Mouse (Mus musculus): ENCODE data around the gene Ubac2.

The Ubac2 gene

GRCm38 (mm10) chr14:121894511-121895135 is 16.2 kb downstream of the Ubac2 start:
- no peak for DNase-seq (ENCODE audit: low read depth, low spot score)

DNA sequence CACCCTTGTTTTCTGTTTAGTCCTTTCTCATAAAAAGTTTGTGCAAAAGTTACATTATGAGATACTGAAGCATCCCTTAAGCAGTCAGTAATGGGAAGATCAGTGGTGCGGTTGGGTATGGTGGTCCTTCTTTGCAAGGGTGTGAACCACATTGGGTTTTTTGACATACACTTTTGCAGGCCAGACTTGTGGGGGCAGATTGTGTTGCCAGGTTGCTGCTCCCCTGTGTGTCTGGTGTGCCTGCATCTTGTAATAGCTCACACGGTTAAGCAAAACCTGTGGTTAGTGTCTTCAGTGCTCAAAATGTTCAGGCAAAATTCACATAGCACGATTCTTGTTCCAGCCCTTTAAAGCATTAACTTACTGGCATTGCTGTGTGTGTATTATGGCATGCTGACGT is 16.9 kb downstream of the Ubac2 start:
- DNase-seq (ENCODE audit: low read depth, low spot score) = no peak

DNA sequence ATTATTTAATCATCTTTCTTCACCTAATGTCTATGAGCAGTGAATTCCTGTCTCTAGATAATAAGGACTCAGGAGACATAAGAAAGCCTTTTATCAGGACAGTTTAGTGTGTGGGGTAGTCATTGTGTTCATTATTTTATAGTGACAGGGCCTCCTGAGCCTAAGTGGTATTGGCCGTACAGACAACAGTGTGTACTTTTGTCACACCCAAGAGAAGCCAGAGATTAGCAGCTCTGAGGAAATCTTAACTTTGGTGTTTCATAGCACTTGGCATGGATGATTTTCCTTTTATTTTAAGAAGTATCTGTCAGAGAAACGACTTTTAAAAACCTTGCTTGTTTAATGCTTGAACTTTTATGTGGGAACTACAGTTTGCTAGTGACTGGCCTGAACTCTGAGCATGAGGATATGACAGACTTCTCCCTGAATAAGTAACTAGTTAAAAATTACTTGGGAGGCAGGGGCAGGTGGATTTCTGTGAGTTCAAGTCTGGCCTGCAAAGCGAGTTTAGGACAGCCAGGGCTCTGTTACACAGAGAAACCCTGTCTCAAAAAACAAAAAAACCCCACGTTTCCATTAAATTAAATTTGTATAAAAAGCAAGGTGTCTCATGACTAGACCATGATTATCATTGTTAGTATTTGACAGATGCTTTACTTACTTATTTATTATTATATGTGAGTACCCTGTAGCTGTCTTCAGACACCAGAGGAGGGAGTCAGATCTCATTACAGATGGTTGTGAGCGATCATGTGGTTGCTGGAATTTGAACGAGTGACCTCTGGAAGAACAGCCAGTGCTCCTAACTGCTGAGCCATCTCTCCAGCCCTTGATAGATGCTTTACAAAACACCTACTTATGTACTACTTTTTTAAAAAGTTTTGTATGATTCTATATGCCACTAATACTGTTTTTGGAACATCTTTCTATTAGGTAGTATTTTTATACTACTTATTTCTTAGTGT is 18.0 kb downstream of the Ubac2 start:
- DNase-seq (ENCODE audit: low read depth, low spot score) = no peak

DNA sequence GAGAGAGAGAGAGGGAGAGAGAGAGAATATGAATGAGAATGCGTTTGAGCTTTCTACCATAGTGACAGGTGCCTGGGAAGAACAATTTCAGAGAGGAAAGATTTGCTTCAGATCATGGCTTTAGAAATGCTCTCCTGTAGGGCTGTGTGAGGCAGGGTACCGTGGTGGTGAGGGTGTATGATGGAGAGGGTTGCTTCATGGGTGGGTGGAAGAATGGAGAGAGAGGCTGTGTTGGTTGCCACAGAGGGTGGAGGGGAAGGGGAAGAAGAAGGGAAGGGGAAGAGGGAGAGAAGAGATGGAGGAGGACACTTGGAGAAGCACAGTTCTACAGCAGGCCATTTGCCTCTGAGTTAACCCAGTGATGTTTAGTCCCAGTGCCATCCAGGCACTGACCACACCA is 19.4 kb downstream of the Ubac2 start:
- DNase-seq (ENCODE audit: low read depth, low spot score) = no peak

GRCm38 (mm10) chr14:121898509-121898908 is 20.1 kb downstream of the Ubac2 start:
- DNase-seq (ENCODE audit: low read depth, low spot score) = no peak

DNA sequence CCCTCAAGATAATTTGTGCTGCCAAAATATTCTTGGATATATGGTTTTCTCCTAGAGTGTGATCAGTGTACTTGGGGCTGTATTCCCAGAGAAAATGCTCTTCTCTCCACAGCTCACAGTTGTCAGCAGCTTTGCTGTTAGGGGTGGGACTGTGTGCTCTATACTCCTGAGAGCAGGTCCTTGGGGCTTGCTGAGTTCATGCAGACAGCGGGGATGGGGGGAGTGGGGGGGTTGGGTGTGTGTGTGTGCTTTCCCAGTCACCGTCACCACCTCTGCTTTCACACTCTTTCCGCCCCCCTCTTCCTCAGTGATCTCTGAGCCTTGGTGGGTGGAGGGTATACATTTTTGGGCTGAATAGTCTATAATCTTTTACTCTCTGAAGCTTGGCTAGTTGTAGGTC is 20.7 kb downstream of the Ubac2 start:
- no peak for DNase-seq (ENCODE audit: low read depth, low spot score)

- no peak for DNase-seq (ENCODE audit: low read depth, low spot score)
Measured at GRCm38 (mm10) chr14:121901511-121901910, 23.1 kb downstream of the Ubac2 start.

DNA sequence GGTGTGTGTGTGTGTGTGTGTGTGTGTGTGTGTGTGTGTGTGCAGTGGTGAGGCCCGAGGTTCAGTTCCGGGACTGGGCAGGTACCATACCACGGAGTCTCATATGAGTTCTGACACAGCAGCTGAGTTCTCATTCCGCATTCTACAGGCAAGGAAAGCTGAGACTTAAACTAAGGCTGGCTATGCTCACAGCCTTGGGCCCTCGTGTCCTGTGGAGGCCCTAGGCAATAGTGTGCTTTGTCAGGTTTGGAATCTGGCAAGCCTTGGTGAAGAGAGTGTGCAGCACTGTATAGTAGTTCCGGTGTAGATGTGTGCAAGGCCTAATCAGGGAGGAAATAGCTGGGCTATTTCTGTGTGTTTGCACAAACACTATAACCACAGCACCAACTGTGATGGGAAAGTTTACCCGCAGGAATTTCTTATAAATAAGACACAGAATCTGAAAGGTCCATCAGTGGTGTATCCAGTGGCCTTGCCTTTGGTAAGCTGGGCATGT is 25.0 kb downstream of the Ubac2 start:
- no peak for DNase-seq (ENCODE audit: low read depth, low spot score)

- DNase-seq (ENCODE audit: low read depth, low spot score) = no peak
Measured at GRCm38 (mm10) chr14:121904754-121905153, 26.3 kb downstream of the Ubac2 start.

GRCm38 (mm10) chr14:121906341-121906991 is 28.0 kb downstream of the Ubac2 start:
- DNase-seq (ENCODE audit: low read depth, low spot score) = no peak

DNA sequence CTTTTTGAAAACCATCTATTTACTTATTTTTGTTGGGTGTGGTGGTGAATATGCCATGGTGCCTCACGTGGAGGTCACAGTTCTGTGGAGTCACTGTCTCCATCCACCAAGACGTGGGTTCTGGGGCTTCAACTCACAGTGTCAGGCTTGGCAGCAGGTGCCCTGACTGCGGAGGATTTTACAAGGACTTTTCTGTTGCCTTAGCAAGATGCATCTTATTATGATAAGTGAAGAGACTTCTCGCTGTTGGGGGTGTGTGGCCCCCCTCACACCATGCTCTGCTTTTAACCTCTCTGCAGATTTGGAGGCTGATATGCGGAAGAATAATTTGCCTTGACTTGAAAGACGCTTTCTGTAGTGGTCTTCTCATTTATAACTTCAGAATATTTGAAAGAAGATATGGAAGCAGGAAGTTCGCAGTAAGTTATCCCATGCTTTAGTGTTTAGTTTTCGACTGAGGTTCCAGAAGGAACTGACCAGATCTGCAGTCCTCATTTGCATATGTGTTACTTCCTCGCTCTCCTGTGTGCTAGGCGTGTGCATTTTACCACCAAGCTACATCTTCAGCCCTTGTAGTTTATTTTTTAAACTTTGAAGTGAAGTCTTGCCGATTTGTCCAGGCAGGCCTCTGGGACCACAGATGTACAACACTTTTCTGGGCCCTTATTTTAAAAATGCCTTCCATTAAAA is 28.7 kb downstream of the Ubac2 start:
- no peak for DNase-seq (ENCODE audit: low read depth, low spot score)

DNA sequence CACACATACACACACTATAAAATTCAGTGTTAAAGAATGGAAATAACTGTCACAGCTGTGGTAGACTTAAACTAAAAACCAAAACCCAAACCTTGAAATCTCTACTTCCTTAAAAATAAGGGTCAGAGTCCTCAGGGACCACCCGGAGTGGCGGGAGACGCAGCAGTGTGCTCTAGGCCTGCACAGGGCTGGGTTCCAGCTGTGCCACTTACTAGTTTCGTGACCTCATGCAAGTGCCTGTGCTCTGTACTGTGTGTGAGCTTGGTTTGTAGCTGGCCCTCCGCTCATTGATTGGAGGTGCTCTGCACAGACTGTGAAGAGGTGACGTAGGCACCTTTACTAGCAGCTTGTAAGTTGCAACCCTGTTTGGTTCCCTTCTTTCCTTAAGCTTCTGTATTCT is 31.4 kb downstream of the Ubac2 start:
- no peak for DNase-seq (ENCODE audit: low read depth, low spot score)

- no peak for DNase-seq (ENCODE audit: low read depth, low spot score)
Measured at GRCm38 (mm10) chr14:121912501-121912900, 34.1 kb downstream of the Ubac2 start.

DNA sequence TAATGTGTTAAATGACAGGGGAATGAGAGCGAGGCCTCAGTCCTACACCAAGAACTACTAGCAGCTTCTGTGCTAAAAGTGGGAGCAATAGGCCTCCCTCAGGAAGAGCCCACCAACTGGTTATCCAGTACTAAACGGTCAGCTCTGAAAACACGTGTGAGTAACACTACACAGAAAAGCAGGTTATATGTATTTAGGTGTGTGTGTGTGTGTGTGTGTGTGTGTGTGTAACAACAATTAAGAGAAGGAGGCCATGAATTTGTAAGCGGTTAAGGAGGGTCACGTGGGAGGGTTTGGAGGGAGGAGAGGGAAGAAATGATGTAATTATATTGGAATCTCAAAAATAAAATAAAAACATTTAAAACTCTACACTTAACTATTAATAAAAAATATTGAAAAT is 36.7 kb downstream of the Ubac2 start:
- DNase-seq (ENCODE audit: low read depth, low spot score) = no peak

DNA sequence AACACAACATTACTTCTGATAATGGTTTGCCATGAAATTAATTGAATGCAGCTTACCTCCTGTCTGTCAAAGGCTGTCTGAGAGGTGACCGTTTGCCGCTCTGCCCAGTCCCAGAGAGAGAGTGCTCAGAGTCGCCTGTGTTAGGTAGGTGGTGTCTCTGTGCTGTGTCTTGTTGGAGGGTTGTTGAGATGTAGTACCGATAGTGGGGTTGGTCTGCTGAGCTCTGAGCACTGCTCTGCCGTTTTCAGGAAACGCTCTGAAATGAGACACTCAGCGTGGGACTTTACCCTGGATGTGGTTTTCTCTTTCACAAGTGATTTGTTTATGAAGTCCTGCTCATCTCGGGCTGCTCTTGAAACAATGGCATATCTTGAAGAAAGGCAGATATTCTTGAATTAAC is 37.2 kb downstream of the Ubac2 start, which contains the start of gene Gpr18:
Gene Gpr18, minus strand, starts transcription at position 161 of the 400 bp plus-strand sequence.
- no peak for DNase-seq (ENCODE audit: low read depth, low spot score)

DNA sequence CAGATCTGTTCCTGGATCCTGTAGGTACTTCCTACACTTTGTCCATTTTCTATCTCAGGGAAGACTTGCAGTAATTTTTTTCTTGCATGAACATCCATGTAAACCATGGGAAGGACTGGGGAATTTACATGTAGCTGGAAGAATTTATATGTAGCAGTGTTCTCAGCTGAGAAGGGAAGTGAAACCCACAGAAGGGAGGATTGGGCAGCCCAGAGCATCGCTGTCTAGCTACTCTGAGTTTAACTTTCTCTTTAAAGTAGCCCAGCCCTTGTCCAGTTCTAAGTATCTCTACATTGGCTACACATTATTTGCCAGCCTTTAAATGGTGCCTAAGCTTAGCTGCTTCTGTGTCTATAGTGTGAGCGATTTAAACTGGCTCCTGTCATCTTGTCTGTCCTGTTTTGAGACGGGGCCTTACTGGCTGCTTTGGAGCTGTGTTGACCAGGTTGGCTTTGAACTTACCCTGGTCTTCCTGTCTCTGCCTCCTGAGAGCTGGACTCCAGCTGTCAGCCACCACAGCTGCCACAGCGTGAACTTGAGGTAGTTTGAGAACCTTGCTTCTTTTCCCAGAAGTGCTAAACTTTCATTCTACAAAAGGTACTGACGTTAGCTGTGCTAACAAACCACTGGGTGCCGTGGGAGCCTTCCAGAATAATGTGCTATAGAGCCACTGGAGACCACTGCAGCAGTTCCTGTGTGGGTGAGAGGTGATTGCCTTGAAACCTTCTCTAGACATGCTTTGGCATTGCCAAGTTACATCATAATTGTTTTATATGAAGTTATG is 38.1 kb downstream of the Ubac2 start:
- DNase-seq (ENCODE audit: low read depth, low spot score) = no peak

DNA sequence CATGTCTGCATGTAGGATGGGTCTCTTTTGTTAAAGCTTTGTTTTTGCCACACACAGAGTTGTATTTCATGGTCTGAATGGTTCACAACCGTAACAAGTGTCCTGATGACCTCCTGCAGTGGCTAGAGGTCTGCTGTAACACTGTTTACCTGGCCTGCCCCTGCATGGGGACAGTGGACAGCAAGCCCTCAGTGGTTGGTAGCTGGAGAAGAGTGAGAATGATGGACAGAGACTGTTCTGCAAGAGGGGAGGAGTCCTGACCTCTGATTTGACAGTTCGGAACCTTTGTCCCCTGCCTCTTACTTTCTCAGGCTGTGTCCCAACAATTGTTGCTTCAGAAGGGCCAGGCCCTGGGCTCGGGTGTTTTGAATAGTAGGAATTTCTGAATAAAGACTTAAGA is 39.8 kb downstream of the Ubac2 start:
- no peak for DNase-seq (ENCODE audit: low read depth, low spot score)

- DNase-seq (ENCODE audit: low read depth, low spot score) = no peak
Measured at GRCm38 (mm10) chr14:121919752-121920151, 41.3 kb downstream of the Ubac2 start.

DNA sequence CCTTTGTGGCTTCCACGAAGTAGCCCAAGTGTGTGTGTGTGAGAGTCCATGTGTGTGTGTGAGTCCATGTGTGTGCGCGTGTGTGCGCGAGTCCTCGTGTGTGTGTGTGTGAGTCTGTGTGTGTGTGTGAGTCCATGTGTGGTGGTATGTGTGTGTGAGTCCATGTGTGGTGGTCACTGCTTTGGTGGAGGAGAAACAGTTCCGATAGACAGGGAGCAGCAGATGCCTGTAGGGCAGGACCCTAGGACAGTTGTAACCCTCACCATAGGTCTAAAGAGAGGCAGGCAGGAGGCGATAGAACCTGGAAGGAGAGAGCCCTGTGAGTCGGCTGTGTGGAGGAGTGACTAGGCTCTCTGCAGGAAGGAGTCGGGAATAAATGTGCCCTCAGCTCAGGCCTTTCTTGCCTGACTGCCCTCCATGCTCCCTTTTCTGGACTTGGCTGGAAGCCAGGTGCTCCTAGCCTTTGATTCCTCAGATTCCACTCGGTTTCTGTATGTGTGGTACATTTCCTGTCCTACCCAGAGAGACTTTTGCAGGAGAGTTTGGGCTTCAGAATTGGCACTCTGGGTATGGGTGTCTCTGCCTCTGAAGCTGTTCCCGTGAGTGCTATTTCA is 42.2 kb downstream of the Ubac2 start:
- DNase-seq (ENCODE audit: low read depth, low spot score) = no peak

DNA sequence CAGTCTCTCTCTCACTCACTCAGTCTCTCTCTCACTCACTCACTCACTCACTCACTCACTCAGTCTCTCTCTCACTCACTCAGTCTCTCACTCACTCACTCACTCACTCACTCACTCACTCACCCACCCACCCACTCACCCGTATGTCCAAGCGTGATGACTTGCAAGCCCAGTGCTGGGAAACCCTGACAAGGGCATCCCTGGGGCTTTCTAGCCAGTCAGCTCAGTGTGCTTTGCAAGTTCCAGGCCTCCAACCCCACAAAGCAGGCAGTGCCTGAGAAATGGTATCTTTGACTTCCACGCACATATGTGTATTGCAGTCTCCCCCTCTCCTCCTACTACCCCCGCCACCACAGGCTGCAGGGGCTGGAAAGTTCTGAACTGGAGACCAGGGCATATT is 43.6 kb downstream of the Ubac2 start:
- DNase-seq (ENCODE audit: low read depth, low spot score) = no peak

Measured in ES-CJ7 (cell line).